Mouse (Mus musculus): ENCODE data around the gene Faap20.
"Not testable (repeated sequence)": the region's sequence is repeated elsewhere in the genome, so short reads cannot be mapped to it uniquely, and the experiment has no call there.

Gene Faap20

GRCm38 (mm10) chr4:155248054-155248453 is 1.5 kb upstream of the Faap20 start:
- DNase-seq (ENCODE audit: low spot score) = not testable (repeated sequence)

GRCm38 (mm10) chr4:155249257-155249647 is 350 bp upstream of the Faap20 start:
- DNase-seq (ENCODE audit: low spot score) = peak; percentile 92

DNA sequence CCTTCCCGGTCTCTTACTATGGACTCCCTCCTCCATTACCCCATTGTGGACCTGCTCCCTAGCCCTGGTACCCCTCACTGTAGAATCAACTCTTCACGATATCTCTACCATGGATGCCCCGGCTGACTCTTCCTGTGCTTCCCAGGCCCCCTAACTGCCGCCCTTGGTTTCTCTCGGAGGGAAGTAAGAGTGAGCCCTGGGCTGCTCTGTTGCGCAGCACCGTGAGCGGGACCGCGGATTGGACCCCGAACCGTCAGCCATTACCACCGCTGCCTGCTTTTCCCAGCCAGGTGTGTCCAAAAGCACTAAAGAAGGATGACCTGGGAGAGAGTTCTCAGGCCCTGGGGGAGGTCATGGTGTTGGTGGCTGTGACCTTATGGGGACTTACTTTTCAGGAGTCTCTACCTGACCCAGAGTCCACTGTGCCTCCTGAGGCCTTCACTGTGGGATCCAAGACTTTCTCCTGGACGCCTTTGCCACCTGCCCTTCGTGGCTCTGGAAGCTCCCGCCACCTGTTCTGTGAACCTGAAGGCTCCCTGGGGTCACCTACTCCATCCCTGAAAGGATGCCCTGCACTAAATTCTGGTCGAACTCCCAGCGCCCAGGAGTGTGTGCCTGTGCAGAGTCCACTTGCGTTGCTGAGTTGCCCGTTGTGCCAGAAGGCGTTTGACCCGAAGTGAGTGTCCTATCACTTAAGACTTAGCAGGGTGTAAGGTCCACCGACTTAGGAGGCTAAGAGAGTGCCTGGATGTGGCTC is 937 bp downstream of the Faap20 start:
- DNase-seq (ENCODE audit: low spot score) = no peak

DNA sequence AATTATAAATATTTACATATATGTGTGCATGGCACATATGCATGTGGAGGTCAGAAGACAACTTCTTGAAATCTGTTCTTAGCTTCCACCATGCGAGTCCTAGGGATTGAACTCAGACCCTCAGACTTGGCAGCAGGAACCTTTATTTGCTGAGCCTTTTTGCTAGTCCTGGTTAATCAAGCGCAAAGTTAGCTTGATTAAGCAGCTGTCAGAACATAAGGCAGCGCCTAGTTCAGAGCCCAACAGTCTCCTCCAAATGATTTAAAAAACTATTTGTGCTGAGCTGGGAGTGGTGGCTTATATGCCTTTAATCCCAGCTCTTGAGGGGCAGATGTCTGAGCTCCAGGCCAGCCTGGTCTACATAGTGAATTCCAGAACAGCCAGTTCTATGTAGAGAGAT is 1.5 kb downstream of the Faap20 start:
- no peak for DNase-seq (ENCODE audit: low spot score)

GRCm38 (mm10) chr4:155252253-155252652 is 2.7 kb downstream of the Faap20 start:
- no peak for DNase-seq (ENCODE audit: low spot score)

DNA sequence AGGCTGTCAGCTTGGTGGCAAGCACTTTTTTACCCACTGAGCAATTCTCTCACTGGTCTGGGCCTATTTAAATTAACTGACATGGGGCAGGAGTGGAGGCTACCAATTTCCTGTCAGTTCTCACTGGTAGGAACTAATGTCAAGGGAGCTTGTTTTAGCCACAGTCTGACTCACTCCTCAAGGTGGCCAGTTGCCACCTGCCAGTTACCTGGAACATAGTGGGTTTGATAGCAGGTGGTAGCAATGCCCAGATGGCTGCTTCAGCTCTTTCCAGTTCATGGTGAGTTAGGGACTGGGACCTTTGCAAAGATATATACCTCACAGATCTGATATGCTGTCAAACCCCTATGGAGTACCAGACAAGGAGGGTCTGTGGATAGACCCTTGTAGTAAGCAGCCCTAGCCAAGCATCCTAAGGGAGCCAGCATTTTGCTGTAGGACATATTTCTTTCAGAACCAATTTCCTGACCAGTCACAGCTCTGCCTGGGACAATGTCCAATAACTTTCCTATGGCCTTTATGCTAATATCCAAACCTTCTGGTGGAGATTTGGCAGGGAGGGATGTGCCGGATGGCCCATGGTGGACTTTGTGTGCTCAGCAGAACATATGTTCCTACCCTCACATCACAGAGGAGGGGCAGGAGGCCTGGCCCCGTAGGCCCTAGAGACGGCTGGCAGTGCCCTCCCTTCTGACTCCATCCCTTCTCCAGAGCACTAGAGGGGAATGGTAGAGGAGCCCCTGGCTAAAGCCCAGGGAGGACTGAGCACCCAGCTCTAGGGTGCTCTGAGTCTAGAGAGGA is 15.1 kb downstream of the Faap20 start:
- DNase-seq (ENCODE audit: low spot score) = no peak

GRCm38 (mm10) chr4:155267047-155267543 is 17.5 kb downstream of the Faap20 start:
- DNase-seq (ENCODE audit: low spot score) = no peak

DNA sequence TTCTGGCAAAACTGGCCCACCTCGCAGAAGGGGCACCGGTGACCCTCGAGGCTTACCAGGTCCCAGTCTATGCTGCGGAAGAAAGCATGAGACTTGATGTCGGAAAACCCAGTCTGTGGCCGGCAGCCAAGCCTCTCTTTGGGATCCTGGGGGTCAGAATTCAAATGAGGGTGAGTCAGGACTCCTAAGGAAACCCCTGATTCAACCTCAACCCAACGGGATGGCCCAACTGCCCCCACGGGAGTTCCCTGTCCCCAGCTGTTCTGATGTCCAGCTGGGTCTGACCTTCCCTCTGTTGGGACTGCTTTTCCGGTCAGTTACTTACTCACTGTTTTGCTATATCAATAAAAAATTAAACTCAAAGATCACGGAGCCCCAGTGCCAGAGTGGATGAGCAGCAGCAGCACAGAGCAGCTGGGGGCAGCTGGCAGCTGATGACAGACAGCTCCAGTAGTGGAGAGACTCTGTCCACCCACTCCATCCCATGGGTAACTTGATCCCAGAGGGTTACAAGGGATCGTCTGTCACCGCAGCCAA is 18.1 kb downstream of the Faap20 start:
- DNase-seq (ENCODE audit: low spot score) = no peak

GRCm38 (mm10) chr4:155268382-155268781 is 18.8 kb downstream of the Faap20 start:
- peak; percentile 48 for DNase-seq (ENCODE audit: low spot score)

- DNase-seq (ENCODE audit: low spot score) = no peak
These were observed 24.8 kb downstream of the Faap20 start for GRCm38 (mm10) chr4:155274451-155274850.

DNA sequence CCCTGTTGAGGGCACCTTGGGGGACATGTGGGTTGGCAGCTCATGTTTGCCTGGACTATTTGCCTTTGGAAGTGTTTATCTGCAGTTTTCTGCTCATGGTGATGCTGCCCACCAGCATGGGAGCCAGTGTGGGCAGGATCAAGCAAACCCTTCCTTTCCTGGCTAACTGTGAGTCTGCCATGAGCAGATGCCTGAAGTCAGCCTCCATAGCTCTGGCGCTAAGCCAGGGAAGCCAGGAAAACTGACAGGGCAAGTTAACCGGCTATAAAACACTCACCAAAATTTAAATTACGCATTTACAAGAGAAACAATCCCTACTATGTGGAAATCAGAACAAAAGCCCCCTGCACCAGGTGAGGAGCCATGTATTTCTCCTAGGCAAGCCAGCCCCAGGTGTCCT is 25.2 kb downstream of the Faap20 start:
- DNase-seq (ENCODE audit: low spot score) = no peak

- DNase-seq (ENCODE audit: low spot score) = no peak
These were observed 28.4 kb downstream of the Faap20 start for GRCm38 (mm10) chr4:155277963-155278362.

DNA sequence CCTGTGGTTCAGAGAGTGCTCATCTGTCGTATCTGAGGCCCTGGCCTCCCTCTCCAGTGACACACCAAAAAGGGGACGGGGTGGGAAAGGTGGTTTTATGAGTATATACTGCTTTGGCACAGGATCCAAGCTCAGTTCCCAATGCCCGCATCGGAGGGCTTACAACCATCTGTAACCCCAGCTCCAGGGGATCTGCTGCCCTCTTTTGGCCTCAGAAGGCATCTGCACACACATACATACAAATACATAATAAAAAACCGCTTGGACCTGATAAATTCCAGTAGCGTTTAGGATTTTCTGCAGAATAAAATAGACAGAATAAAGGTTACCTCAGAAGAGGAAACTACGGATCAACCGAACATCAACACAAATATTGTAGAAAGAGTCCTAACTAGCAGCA is 29.5 kb downstream of the Faap20 start:
- no peak for DNase-seq (ENCODE audit: low spot score)

DNA sequence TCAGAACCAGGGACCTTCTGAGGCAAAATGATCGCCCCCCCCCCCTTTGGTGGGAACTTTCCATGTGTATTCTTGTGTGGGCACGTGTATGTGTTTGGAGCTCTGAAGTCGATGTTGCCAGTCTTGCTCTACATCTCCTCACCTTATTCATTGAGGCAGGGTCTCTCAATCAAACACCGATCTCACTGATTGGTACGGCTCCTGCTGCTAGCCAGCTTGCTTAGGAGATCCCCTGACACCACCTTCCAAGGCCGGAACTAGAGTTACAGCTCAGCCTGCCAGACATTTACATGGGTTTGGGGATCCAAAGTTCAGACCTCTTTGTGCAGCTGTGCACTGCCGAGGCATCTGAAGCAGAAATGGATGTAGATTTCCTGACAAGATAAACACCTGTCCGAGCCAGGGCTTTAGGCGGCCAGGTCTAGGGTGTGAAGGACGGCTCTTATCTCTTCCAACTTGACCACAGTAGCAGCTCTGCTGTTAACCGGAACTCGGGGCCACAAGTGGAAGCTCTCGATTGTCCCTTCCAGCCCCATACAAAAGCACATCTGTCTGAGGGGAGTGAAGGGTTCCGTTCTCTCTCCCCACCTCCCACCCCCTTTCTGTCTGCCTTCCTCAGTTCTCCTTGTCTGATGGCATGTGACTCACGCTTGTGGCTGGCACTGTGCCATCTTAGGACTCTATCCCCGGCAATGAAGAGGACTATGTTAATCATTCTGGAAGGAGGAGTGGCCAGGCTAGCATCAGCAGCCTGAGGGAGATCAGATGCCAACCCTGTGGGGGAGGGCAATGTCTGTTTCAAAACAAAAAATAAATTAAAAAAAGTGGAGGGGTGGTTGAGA is 30.5 kb downstream of the Faap20 start:
- no peak for DNase-seq (ENCODE audit: low spot score)

GRCm38 (mm10) chr4:155280768-155281121 is 31.1 kb downstream of the Faap20 start:
- no peak for DNase-seq (ENCODE audit: low spot score)

DNA sequence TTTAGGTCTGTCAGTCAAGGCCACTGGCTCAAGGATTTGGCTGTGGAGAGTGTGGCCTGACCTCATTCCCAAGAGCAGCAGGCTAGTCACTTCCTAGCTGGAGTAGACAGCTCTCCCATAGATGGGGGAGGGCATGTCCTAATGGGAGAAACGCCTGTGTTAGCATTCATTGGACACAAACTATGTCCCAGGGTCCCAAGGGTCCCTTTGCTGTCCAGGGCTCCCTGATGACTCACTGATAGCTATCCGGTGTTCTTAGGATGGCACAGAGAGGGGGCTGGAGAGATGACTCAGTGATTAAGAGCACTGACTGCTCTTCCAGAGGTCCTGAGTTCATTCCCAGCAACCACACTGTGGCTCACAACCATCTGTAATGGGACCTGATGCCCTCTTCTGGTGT is 31.6 kb downstream of the Faap20 start:
- no peak for DNase-seq (ENCODE audit: low spot score)

- DNase-seq (ENCODE audit: low spot score) = no peak
These were observed 32.0 kb downstream of the Faap20 start for GRCm38 (mm10) chr4:155281652-155282051.

- DNase-seq (ENCODE audit: low spot score) = no peak
These were observed 32.6 kb downstream of the Faap20 start for GRCm38 (mm10) chr4:155282231-155282630.

- no peak for DNase-seq (ENCODE audit: low spot score)
These were observed 33.5 kb downstream of the Faap20 start for GRCm38 (mm10) chr4:155283001-155283503.

- no peak for DNase-seq (ENCODE audit: low spot score)
These were observed 34.0 kb downstream of the Faap20 start for GRCm38 (mm10) chr4:155283585-155283984.

- DNase-seq (ENCODE audit: low spot score) = no peak
These were observed 35.1 kb downstream of the Faap20 start for GRCm38 (mm10) chr4:155284521-155285379.
